Mouse (Mus musculus) left cerebral cortex, adult 18-20 months (tissue): ENCODE data around the gene Phyh. TPM values are rescaled to one million over a fixed set of nuclear protein-coding genes. Genes with fewer than 3 reads are reported as not detected.

Source experiments
- total RNA-seq, 2 experiments: library from RNA; stranded (reverse); gene quantifications; 2 replicates each; pipeline ENCODE4 v1.2.3; 2021

Phyh gene
- total RNA-seq, 2 experiments from 2014 or later, result 93.1 to 110 TPM

Other genes with a start within 250 kb of the Phyh start
- gene Bend7, start 201.2 kb upstream of the Phyh start, total RNA-seq, result 1 to 10 TPM; 2.6 to 2.7 TPM
- 10 to 100 TPM; 20.6 to 21.3 TPM for gene Sephs1, start 37.5 kb upstream of the Phyh start, total RNA-seq
- 1 to 10 TPM; 2.2 to 2.4 TPM for gene Ucma, start 57.1 kb downstream of the Phyh start, total RNA-seq
- gene Mcm10, start 93.8 kb downstream of the Phyh start, total RNA-seq, result under 1 TPM; 0.58 to 0.96 TPM
- 10 to 100 TPM; 19.3 to 20.7 TPM for gene Optn, start 145.0 kb downstream of the Phyh start, total RNA-seq
- 10 to 100 TPM; 15.9 to 16.7 TPM for gene Ccdc3, start 218.8 kb downstream of the Phyh start, total RNA-seq